In genomic region chr9:25554246-25554803, GRCm38 (mm10) we compare ENCODE assay signal across 23 mouse cellular contexts.
A peak's percentile ranks its signal among the peaks of the same experiment; 100 is the strongest.
DNase-seq lines count a peak whose midpoint lies in the region; ATAC-seq and TF ChIP-seq lines count a peak whose summit lies in the region.
"Had no signal": no experiment of that assay in that cellular context is flagged by ENCODE, and none has a peak within 500 bp of the region (broad histone marks: within the 10 kb centered on the region; RNA-seq: fewer than 3 reads in every experiment).

No protein-coding gene starts in this region.

- H3K9ac ChIP-seq in heart, embryonic 12.5 days: no peak overlapping the region
- H3K9ac ChIP-seq: forebrain, embryonic 12.5 days; hindbrain, embryonic 15.5 days; intestine, embryonic 15.5 days; kidney, embryonic 15.5 days; limb, embryonic 15.5 days; liver, embryonic 15.5 days; stomach, embryonic 15.5 days had no signal

- DNase-seq in cerebellum, postnatal 14 days: peak; percentile 29 to 38
- no peak for DNase-seq in cerebellum, postnatal 4 days (ENCODE audit: low spot score in 2 of 2)
- DNase-seq in left cerebral cortex, adult 2 months (ENCODE audit: extremely low spot score in 1 of 2, low spot score in 2 of 2): no peak
- no peak for DNase-seq in left cerebral cortex, postnatal 4 days
- DNase-seq in lung, postnatal 14 days: no peak
- DNase-seq: adrenal gland, postnatal 25 days; cerebellum, adult 18-20 months; midbrain, embryonic 14.5 days; right cerebral cortex, postnatal 14 days; thymus, adult 18-20 months had no signal

- H3K27ac ChIP-seq in left cerebral cortex, adult 2 months: peak overlapping the region; percentile 67; the same call in 1 of the 2 replicates
- H3K27ac ChIP-seq in heart, embryonic 12.5 days (ENCODE audit: poor library complexity, severe bottlenecking): no peak overlapping the region
- H3K27ac ChIP-seq in olfactory bulb, adult 2 months (ENCODE audit: insufficient read depth, low read depth, low read length): peak overlapping the region; percentile 70
- H3K27ac ChIP-seq: embryonic facial prominence, embryonic 10.5 days; forebrain, embryonic 12.5 days; hindbrain, embryonic 15.5 days; intestine, embryonic 15.5 days; kidney, embryonic 15.5 days; limb, embryonic 15.5 days; liver, embryonic 15.5 days; stomach, embryonic 15.5 days had no signal

- H3K4me3 ChIP-seq in left cerebral cortex, adult 2 months: no peak overlapping the region
- H3K4me3 ChIP-seq in heart, embryonic 12.5 days: no peak overlapping the region
- no peak overlapping the region for H3K4me3 ChIP-seq in olfactory bulb, adult 2 months (ENCODE audit: insufficient read depth, low read depth, low read length)
- H3K4me3 ChIP-seq: embryonic facial prominence, embryonic 10.5 days; forebrain, embryonic 12.5 days; hindbrain, embryonic 15.5 days; intestine, embryonic 15.5 days; kidney, embryonic 15.5 days; limb, embryonic 15.5 days; liver, embryonic 15.5 days; stomach, embryonic 15.5 days had no signal

- TF ChIP-seq POLR2A in olfactory bulb, adult 2 months (IDR thresholded peaks at IDR 0.05; ENCODE audit: insufficient read depth, low read depth, low read length): no peak

- H3K36me3 ChIP-seq in heart, embryonic 12.5 days: no peaks in the 10 kb centered on the region
- H3K36me3 ChIP-seq: embryonic facial prominence, embryonic 10.5 days; forebrain, embryonic 12.5 days; G1E; hindbrain, embryonic 15.5 days; intestine, embryonic 15.5 days; kidney, embryonic 15.5 days; limb, embryonic 15.5 days; liver, embryonic 15.5 days; stomach, embryonic 15.5 days had no signal

- TF ChIP-seq CTCF in left cerebral cortex, adult 2 months (IDR thresholded peaks at IDR 0.05): peak; percentile 15
- TF ChIP-seq CTCF in olfactory bulb, adult 2 months (IDR thresholded peaks at IDR 0.05; ENCODE audit: insufficient read depth, low read depth, low read length): no peak

- no peaks in the 10 kb centered on the region for H3K27me3 ChIP-seq in heart, embryonic 12.5 days (replicated peaks)
- H3K27me3 ChIP-seq: forebrain, embryonic 12.5 days; hindbrain, embryonic 15.5 days; intestine, embryonic 15.5 days; kidney, embryonic 15.5 days; limb, embryonic 15.5 days; liver, embryonic 15.5 days; stomach, embryonic 15.5 days had no signal

- WGBS in heart, embryonic 12.5 days: 49% methylated on average over 6 of the region's 6 CpGs
- 75% methylated on average over 6 of the region's 6 CpGs for WGBS in olfactory bulb, adult 2 months

- no peak overlapping the region for H3K4me2 ChIP-seq in heart, embryonic 12.5 days
- H3K4me2 ChIP-seq: forebrain, embryonic 12.5 days; hindbrain, embryonic 15.5 days; intestine, embryonic 15.5 days; kidney, embryonic 15.5 days; limb, embryonic 15.5 days; liver, embryonic 15.5 days; stomach, embryonic 15.5 days had no signal

- H3K4me1 ChIP-seq in heart, embryonic 12.5 days (replicated peaks): peaks cover 39% of the 10 kb centered on the region
- peaks cover 11% of the 10 kb centered on the region for H3K4me1 ChIP-seq in olfactory bulb, adult 2 months (ENCODE audit: control insufficient read depth, insufficient read depth, low read length)
- H3K4me1 ChIP-seq: embryonic facial prominence, embryonic 10.5 days; hindbrain, embryonic 15.5 days; intestine, embryonic 15.5 days; kidney, embryonic 15.5 days; limb, embryonic 15.5 days; stomach, embryonic 15.5 days had no signal

- H3K9me3 ChIP-seq in heart, embryonic 12.5 days (replicated peaks): no peaks in the 10 kb centered on the region
- H3K9me3 ChIP-seq: embryonic facial prominence, embryonic 10.5 days; forebrain, embryonic 12.5 days; G1E; hindbrain, embryonic 15.5 days; intestine, embryonic 15.5 days; kidney, embryonic 15.5 days; limb, embryonic 15.5 days; liver, embryonic 15.5 days; stomach, embryonic 15.5 days had no signal

- ATAC-seq in heart, embryonic 12.5 days (ENCODE audit: insufficient number of reproducible peaks, low FRiP score): 0 out of 2 replicates have a peak, but pooled peaks have one; percentile 25
- ATAC-seq in granulocyte monocyte progenitor cell, adult 5-6 weeks (replicated peaks; ENCODE audit: poor library complexity, severe bottlenecking): no peak
- ATAC-seq: activated CD4-positive, CD25-positive, alpha-beta regulatory T cell, adult 4 months; intestine, embryonic 15.5 days had no signal

- intact Hi-C loops in left cerebral cortex, adult 2 months (cut with DNase I): no loop called here
- intact Hi-C loops in left cerebral cortex, postnatal 4 days (cut with DNase I): no loop called here

Comparison
In these comparisons a context has a peak if more than half of its experiments do, and no peak if none do; other contexts are left out.
1. DNase-seq: peak in cerebellum, postnatal 14 days (2 of 2); none in cerebellum, postnatal 4 days (0 of 2), left cerebral cortex, adult 2 months (0 of 2), left cerebral cortex, postnatal 4 days (single experiment) and lung, postnatal 14 days (single experiment).